Mouse (Mus musculus) E14TG2a.4 (cell line): ENCODE measurements around the gene C130050O18Rik.
"Not testable (repeated sequence)": the region's sequence is repeated elsewhere in the genome, so short reads cannot be mapped to it uniquely, and the experiment has no call there.

Experiments
- H3K27me3 ChIP-seq: 2 replicates; pipeline ENCODE4 v1.6.1; 2014; ENCODE audit warnings: low read length, control low read depth; ENCODE audit not compliant: insufficient read depth
- H3K36me3 ChIP-seq: 2 replicates; pipeline ENCODE4 v1.6.1; 2014; ENCODE audit warnings: low read length, control low read depth; ENCODE audit not compliant: insufficient read depth
- H3K4me1 ChIP-seq: replicated peaks from 2 replicates; pipeline ENCODE4 v1.6.1; 2014; ENCODE audit warnings: low read depth, low read length, control low read depth
- H3K4me3 ChIP-seq: replicated peaks from 2 replicates; pipeline ENCODE4 v1.5.1; 2014; ENCODE audit warnings: mild to moderate bottlenecking, low read length
- H3K9me3 ChIP-seq: 2 replicates; pipeline ENCODE4 v1.6.1; 2014; ENCODE audit warnings: low read length, control low read depth
- CTCF ChIP-seq: conservative IDR thresholded peaks from 2 replicates; pipeline ENCODE4 v1.5.1; 2014; ENCODE audit warnings: low read length
- NANOG ChIP-seq: IDR thresholded peaks from 2 replicates; pipeline ENCODE4 v1.6.1; 2014; ENCODE audit warnings: borderline replicate concordance, low read length, mixed read lengths
- POU5F1 ChIP-seq: IDR thresholded peaks from 2 replicates; pipeline ENCODE4 v1.6.1; 2014; ENCODE audit warnings: low read length, borderline replicate concordance

C130050O18Rik gene

GRCm38 (mm10) chr5:139383234-139383633 lies 21.8 kb upstream of the C130050O18Rik start:
- Histone ChIP-seq H3K4me1 (peaks cover 76% of the 10 kb centered on the region), H3K36me3 (peaks cover 24% of the 10 kb centered on the region), H3K4me3 (no peak overlapping the region), H3K9me3 (no peaks in the 10 kb centered on the region), H3K27me3 (0 out of 2 replicates have a peak, but pooled peaks cover 4% of the 10 kb centered on the region)
- TF ChIP-seq POU5F1 (no peak), NANOG (no peak), CTCF (no peak)

- Histone ChIP-seq H3K9me3 (no peaks in the 10 kb centered on the region), H3K4me1 (peaks cover 68% of the 10 kb centered on the region), H3K4me3 (no peak overlapping the region), H3K27me3 (0 out of 2 replicates have a peak, but pooled peaks cover 4% of the 10 kb centered on the region), H3K36me3 (peaks cover 28% of the 10 kb centered on the region)
- TF ChIP-seq NANOG: no peak
- TF ChIP-seq CTCF: no peak
- TF ChIP-seq POU5F1: no peak
Measured at GRCm38 (mm10) chr5:139384531-139384930, 20.5 kb upstream of the C130050O18Rik start.

- Histone ChIP-seq H3K27me3 (0 out of 2 replicates have a peak, but pooled peaks cover 4% of the 10 kb centered on the region), H3K4me3 (no peak overlapping the region), H3K9me3 (no peaks in the 10 kb centered on the region), H3K4me1 (peaks cover 66% of the 10 kb centered on the region), H3K36me3 (peaks cover 28% of the 10 kb centered on the region)
- TF ChIP-seq CTCF (no peak), NANOG (no peak), POU5F1 (no peak)
Measured at GRCm38 (mm10) chr5:139386047-139386446, 19.0 kb upstream of the C130050O18Rik start.

DNA sequence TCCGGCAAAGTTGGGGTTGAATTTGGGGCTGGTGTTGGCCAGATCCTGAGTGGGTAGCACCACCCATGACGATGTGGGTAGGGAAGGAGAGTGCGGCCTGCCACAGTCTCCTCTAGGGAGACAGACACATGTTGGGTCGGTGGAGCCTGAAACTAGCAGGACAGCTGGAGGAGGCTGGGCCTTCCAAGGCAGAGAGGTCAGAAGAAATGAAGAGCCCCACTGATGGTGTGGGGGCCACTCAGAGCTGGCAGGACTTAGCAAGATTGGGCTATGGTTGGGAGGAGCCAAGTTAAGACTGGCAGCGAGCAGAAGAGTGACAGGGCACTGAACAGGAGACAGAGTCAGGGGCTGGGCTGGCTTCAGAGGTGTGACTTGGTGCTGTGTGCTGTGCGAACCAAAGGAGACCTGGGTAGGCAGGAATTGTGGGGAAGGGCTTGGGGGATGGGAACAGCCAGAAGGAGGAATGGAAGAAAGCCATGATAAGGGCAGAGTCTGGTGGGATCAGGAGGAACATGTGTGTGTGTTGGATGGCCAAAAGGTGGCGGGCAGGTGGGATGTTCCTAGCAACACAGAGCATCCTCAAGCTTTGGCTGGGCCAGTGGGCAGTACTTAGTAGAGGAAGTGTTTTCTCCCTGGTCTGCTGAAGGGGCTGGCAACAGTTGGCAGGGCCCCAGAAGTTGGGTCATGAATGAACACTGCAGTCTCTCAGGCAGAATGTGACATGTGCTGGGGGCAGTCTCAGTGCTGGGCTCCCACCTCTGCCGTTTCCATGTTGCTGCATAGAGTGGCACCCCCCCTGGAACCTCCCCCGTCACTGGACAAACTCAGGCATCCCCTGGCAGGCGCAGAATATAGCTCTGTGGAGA lies 17.5 kb upstream of the C130050O18Rik start:
- Histone ChIP-seq H3K4me1 (peaks cover 68% of the 10 kb centered on the region), H3K27me3 (no peaks in the 10 kb centered on the region), H3K4me3 (no peak overlapping the region), H3K36me3 (peaks cover 32% of the 10 kb centered on the region), H3K9me3 (no peaks in the 10 kb centered on the region)
- TF ChIP-seq NANOG (no peak), CTCF (no peak), POU5F1 (no peak)

GRCm38 (mm10) chr5:139388195-139388570 lies 16.9 kb upstream of the C130050O18Rik start:
- H3K36me3 ChIP-seq: peaks cover 34% of the 10 kb centered on the region
- TF ChIP-seq POU5F1: no peak
- TF ChIP-seq NANOG: no peak
- TF ChIP-seq CTCF: no peak
- H3K4me1 ChIP-seq: peaks cover 68% of the 10 kb centered on the region
- no peaks in the 10 kb centered on the region for H3K27me3 ChIP-seq
- H3K4me3 ChIP-seq: no peak overlapping the region
- H3K9me3 ChIP-seq: no peaks in the 10 kb centered on the region

DNA sequence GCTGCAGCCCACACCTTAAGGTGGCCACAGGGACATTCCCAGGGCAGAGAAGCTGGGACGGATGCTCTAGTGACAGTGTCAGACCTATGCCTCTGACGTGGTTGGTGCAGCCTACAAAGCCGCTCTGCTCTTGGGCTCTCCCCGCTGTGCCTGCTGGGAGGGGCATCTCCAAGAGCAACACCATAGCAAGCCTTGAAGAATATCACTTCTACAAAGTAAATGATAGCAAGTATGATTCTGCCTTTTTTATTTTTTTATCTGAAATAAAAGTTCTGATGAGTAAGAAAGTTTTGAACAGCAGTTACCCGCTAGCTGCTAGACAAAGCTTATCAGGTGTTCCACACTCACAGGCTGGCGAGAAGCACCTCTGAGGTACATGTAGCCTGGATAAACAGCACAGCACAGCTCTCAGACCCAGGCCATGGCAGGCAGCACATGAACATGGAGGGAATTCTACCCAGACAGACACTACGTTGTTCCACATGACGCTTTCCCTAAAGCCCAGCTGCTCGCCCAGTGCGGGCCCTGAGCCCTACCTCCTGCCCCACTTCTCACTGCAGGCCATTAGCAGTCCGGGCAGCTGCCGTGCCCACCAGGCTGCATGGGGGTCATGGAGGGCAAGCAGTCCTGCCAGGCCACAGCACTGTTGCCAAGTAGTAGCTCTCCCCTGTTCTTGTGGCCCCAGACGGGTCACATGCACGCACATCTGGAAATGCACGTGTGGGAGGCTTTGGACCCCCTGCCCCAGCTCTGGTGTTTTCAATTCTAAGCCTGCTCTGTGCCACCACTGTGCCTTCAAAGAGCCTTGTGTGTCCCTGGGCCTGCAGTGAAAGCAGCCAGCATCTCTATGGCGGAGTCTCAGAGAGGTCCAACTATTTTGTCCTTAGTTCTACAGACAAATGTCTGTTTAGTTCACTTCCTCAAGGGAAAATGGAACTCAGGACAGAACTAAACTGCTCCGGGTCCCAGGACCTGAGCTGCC lies 16.1 kb upstream of the C130050O18Rik start:
- Histone ChIP-seq H3K36me3 (peaks cover 37% of the 10 kb centered on the region), H3K9me3 (no peaks in the 10 kb centered on the region), H3K4me1 (peaks cover 62% of the 10 kb centered on the region), H3K4me3 (no peak overlapping the region), H3K27me3 (no peaks in the 10 kb centered on the region)
- TF ChIP-seq POU5F1 (no peak), NANOG (no peak), CTCF (no peak)

DNA sequence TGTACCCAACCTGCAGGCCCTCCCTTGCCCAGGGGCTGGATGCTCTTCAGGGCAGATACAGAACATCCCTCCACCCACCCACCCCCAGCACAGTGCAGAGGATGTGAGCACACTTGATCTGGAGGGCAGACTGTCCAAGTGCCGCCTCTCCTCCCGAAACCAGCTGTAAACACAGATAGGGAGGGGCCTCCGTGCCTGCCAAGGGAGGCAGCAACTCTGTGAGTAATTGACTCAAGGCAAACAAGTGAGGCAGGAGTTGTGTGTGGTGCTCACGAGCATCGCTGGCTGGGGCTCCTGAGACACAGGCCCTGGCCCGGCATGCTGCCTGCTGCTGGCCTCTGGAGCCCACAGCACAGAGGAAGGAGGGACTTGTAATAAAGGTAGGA lies 15.4 kb upstream of the C130050O18Rik start:
- peaks cover 65% of the 10 kb centered on the region for H3K4me1 ChIP-seq

DNA sequence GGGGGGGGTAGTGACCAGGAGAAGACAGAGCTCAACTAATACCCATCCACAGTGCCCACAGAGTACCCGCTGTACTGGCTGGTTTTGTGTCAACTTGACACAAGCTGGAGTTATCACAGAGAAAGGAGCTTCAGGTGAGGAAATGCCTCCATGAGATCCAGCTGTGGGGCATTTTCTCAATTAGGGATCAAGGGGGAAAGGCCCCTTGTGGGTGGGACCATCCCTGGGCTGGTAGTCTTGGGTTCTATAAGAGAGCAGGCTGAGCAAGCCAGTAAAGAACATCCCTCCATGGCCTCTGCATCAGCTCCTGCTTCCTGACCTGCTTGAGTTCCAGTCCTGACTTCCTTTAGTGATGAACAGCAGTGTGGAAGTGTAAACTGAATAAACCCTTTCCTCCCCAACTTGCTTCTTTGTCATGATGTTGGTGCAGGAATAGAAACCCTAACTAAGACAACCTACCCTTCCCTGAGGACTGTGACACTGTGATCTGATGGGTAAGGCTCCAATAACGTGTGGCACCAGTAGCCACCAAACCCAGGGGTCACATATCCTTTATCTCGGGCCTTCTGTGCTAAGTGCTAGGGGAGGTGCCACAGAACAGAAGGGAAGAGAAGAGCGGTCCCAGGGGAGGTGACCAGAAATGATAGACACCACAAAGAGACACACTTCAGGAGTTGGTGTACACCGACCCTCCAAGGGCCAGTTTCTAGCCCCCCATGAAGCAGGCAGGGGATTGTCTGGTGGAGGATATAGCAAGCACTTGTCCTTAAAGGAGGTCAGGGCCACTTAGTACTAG lies 14.6 kb upstream of the C130050O18Rik start:
- peaks cover 64% of the 10 kb centered on the region for H3K4me1 ChIP-seq
- not testable (repeated sequence) for H3K4me3 ChIP-seq, H3K9me3 ChIP-seq, H3K27me3 ChIP-seq
- peaks cover 26% of the 10 kb centered on the region for H3K36me3 ChIP-seq

More for the DNA sequence above, 15.4 kb upstream of the C130050O18Rik start:
- no peak overlapping the region for H3K4me3 ChIP-seq
- no peak for TF ChIP-seq POU5F1
- TF ChIP-seq CTCF: no peak
- no peak for TF ChIP-seq NANOG
- no peaks in the 10 kb centered on the region for H3K9me3 ChIP-seq
- H3K36me3 ChIP-seq: peaks cover 35% of the 10 kb centered on the region
- no peaks in the 10 kb centered on the region for H3K27me3 ChIP-seq
